Mouse (Mus musculus): ENCODE data around the gene Pnldc1. TPM values are rescaled to one million over a fixed set of nuclear protein-coding genes. Genes with fewer than 3 reads are reported as not detected.
"Not testable (repeated sequence)": the region's sequence is repeated elsewhere in the genome, so short reads cannot be mapped to it uniquely, and the experiment has no call there.

The Pnldc1 gene
- 0.51 and 0.75 TPM in 2 replicates for polyA plus RNA-seq (2015; fragmentation: Nextera tagmentation; extraction: Ambion mirVana)

DNA sequence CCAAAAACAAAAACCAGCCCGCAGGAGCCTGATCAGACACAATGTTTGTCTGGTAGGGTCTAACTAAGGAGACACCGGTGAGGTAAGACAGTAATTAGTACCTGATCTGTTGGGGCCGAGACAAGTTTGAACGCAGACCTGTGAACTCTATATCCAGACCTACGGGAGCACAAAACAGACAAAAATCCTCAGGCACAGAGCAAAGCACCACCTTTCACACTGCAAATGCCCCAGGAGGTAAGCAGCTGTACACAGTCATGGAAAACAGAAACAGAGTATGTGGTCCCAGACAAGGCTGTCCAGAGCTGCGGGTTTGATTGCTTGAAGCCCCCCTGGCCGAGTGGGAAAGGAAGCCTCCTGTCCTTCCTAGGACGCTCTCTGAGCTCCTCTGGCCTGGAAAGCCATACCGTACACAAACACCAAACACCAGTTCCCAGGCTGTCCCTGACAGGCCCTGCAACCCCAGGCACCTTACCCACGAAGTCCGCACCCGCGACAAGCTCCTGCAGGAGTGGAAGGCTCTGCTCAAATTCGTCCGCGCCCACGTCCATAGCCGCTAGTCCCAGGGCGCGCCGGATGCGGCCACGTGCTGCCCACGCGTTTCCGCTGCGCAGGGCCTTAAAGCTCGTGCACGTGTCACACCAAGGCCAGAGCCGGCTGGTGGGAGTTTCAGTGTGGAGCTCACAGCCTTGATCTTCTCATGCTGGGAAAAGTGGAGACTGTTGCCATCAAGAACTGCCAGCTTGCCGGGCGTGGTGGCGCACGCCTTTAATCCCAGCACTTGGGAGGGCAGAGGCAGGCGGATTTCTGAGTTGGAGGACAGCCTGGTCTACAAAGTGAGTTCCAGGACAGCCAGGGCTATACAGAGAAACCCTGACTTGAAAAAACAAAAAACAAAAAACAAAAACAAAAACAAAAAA, at the start of gene Pnldc1:
Gene Pnldc1 (minus strand): TSS at position 870 of the 920 bp plus-strand sequence.
- no peak for ATAC-seq

DNA sequence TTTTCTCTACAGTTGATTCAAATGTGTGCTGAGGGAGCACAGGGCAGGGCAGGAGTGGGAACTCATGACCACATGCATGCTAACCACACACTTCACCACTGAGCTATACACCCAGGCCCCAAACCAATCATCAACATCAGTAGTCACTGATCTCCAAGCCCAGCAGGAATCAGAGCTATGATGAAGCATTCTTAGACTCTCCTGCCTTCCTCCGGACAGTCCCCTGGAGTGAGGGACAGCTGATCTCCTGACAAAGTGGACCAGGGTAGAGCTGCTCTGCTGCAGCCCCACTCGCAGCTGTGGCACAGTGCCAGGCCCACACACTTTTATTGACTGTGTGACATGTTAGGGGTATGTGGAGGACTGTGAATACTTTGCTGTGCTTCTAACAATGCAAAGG, 49.3 kb upstream of the Pnldc1 start:
- not testable (repeated sequence) for DNase-seq (ENCODE audit: low spot score); H3K9ac ChIP-seq (replicated peaks; ENCODE audit: low read depth)

More for the DNA sequence above, at the start of gene Pnldc1:
- Histone ChIP-seq H3K4me2 (replicated peaks; ENCODE audit: low read depth, low read length) (no peak within 1 kb of the TSS), H3K27me3 (replicated peaks; ENCODE audit: insufficient read depth, low read length) (no peaks in the 10 kb centered on the region), H3K27ac (ENCODE audit: low read length) (no peak within 1 kb of the TSS), H3K9me3 (ENCODE audit: low read length) (no peaks in the 10 kb centered on the region), H3K4me1 (ENCODE audit: insufficient read depth, low read depth, low read length) (no peaks in the 10 kb centered on the region; the same call in 1 of the 2 replicates), H3K36me3 (ENCODE audit: insufficient read depth, low read length) (peaks cover 17% of the 10 kb centered on the region), H3K9ac (replicated peaks; ENCODE audit: low read depth) (no peak within 1 kb of the TSS), H3K4me3 (ENCODE audit: low read depth, low read length) (no peak within 1 kb of the TSS)
- 82% methylated on average over 35 of the region's 35 CpGs for WGBS
- TF ChIP-seq EP300 (IDR thresholded peaks at IDR 0.05): no peak
- TF ChIP-seq CTCF (IDR thresholded peaks at IDR 0.05): no peak
- DNase-seq (ENCODE audit: low spot score): no peak

DNA sequence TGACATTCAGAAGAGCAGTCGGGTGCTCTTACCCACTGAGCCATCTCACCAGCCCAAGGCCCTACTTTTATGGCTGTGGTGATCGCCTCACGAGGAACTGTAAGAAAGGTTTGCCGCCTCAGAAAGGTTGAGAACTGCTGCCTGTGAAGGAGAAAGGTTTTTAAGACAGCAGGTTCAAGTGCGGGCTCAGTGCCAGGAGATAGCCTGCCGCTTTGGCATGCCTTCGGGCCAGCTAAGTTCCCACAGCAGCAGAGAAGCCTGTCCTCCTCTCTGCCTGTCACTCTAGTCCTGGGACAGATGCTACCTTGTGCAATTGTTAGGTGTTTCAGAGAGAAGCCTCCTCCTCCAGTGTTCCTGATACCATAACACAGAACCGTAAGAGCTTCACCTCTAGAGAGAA, 46.6 kb upstream of the Pnldc1 start:
- TF ChIP-seq CTCF (IDR thresholded peaks at IDR 0.05) (no peak), EP300 (IDR thresholded peaks at IDR 0.05) (no peak)
- no peak for ATAC-seq
- Histone ChIP-seq H3K4me1 (ENCODE audit: insufficient read depth, low read depth, low read length) (peaks cover 3% of the 10 kb centered on the region; the same call in 1 of the 2 replicates), H3K27ac (ENCODE audit: low read length) (no peak overlapping the region), H3K9me3 (ENCODE audit: low read length) (no peaks in the 10 kb centered on the region), H3K9ac (replicated peaks; ENCODE audit: low read depth) (no peak overlapping the region), H3K4me3 (ENCODE audit: low read depth, low read length) (no peak overlapping the region), H3K27me3 (replicated peaks; ENCODE audit: insufficient read depth, low read length) (no peaks in the 10 kb centered on the region), H3K36me3 (ENCODE audit: insufficient read depth, low read length) (no peaks in the 10 kb centered on the region), H3K4me2 (replicated peaks; ENCODE audit: low read depth, low read length) (no peak overlapping the region)
- no peak for DNase-seq (ENCODE audit: low spot score)
- WGBS: 87% methylated on average over 8 of the region's 8 CpGs

More for the DNA sequence above, 49.3 kb upstream of the Pnldc1 start:
- not testable (repeated sequence) for H3K4me2 ChIP-seq (replicated peaks; ENCODE audit: low read depth, low read length); H3K27ac ChIP-seq (ENCODE audit: low read length); H3K4me3 ChIP-seq (ENCODE audit: low read depth, low read length); H3K9me3 ChIP-seq (ENCODE audit: low read length); H3K27me3 ChIP-seq (replicated peaks; ENCODE audit: insufficient read depth, low read length); H3K4me1 ChIP-seq (ENCODE audit: insufficient read depth, low read depth, low read length); ATAC-seq; H3K36me3 ChIP-seq (ENCODE audit: insufficient read depth, low read length)
- WGBS: 31% methylated on average over 1 of the region's 2 CpGs

DNA sequence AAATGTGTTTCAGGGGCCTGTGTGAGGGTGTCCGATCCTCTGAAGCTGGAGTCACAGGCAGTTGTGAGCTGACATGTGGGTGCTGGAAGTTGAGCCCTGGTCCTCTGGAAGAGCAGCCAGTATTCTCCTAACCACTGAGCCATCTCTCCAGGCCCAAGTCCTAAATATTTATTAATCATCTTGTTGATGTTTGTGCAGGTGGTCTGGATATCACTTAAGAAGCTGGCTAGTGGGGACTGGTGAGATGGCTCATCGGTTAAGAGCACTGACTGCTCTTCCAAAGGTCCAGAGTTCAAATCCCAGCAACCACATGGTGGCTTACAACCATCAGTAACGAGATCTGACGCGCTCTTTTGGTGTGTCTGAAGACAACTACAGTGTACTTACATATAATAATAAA, 39.6 kb upstream of the Pnldc1 start:
- no peak overlapping the region for H3K4me3 ChIP-seq (ENCODE audit: low read depth, low read length)
- 86% methylated on average over 5 of the region's 5 CpGs for whole genome bisulfite sequencing
- H3K27ac ChIP-seq (ENCODE audit: low read length): no peak overlapping the region
- TF ChIP-seq CTCF (IDR thresholded peaks at IDR 0.05): no peak
- no peak for TF ChIP-seq EP300 (IDR thresholded peaks at IDR 0.05)
- ATAC-seq: no peak
- no peak for DNase-seq (ENCODE audit: low spot score)
- H3K36me3 ChIP-seq (ENCODE audit: insufficient read depth, low read length): 0 out of 2 replicates have a peak, but pooled peaks cover under 1% of the 10 kb centered on the region
- no peak overlapping the region for H3K4me2 ChIP-seq (replicated peaks; ENCODE audit: low read depth, low read length)
- H3K9me3 ChIP-seq (ENCODE audit: low read length): no peaks in the 10 kb centered on the region
- no peaks in the 10 kb centered on the region for H3K27me3 ChIP-seq (replicated peaks; ENCODE audit: insufficient read depth, low read length)
- no peak overlapping the region for H3K9ac ChIP-seq (replicated peaks; ENCODE audit: low read depth)
- no peaks in the 10 kb centered on the region for H3K4me1 ChIP-seq (ENCODE audit: insufficient read depth, low read depth, low read length)

- no peaks in the 10 kb centered on the region for H3K4me1 ChIP-seq (ENCODE audit: insufficient read depth, low read depth, low read length)
- H3K4me2 ChIP-seq (replicated peaks; ENCODE audit: low read depth, low read length): no peak overlapping the region
- TF ChIP-seq CTCF (IDR thresholded peaks at IDR 0.05) (no peak), EP300 (IDR thresholded peaks at IDR 0.05) (no peak)
- no peak overlapping the region for H3K9ac ChIP-seq (replicated peaks; ENCODE audit: low read depth)
- no peaks in the 10 kb centered on the region for H3K27me3 ChIP-seq (replicated peaks; ENCODE audit: insufficient read depth, low read length)
- H3K4me3 ChIP-seq (ENCODE audit: low read depth, low read length): no peak overlapping the region
- 86% methylated on average over 6 of the region's 6 CpGs for WGBS
- H3K27ac ChIP-seq (ENCODE audit: low read length): no peak overlapping the region
- no peaks in the 10 kb centered on the region for H3K9me3 ChIP-seq (ENCODE audit: low read length)
- DNase-seq (ENCODE audit: low spot score) (no peak), ATAC-seq (no peak)
- H3K36me3 ChIP-seq (ENCODE audit: insufficient read depth, low read length): 0 out of 2 replicates have a peak, but pooled peaks cover 6% of the 10 kb centered on the region
Observed at GRCm38 (mm10) chr17:12942459-12943162, 32.6 kb upstream of the Pnldc1 start.

- DNase-seq (ENCODE audit: low spot score) (no peak), ATAC-seq (no peak)
- Histone ChIP-seq H3K27me3 (replicated peaks; ENCODE audit: insufficient read depth, low read length) (no peaks in the 10 kb centered on the region), H3K4me3 (ENCODE audit: low read depth, low read length) (no peak overlapping the region), H3K9ac (replicated peaks; ENCODE audit: low read depth) (no peak overlapping the region), H3K4me2 (replicated peaks; ENCODE audit: low read depth, low read length) (no peak overlapping the region), H3K4me1 (ENCODE audit: insufficient read depth, low read depth, low read length) (no peaks in the 10 kb centered on the region), H3K27ac (ENCODE audit: low read length) (no peak overlapping the region), H3K9me3 (ENCODE audit: low read length) (no peaks in the 10 kb centered on the region), H3K36me3 (ENCODE audit: insufficient read depth, low read length) (0 out of 2 replicates have a peak, but pooled peaks cover 6% of the 10 kb centered on the region)
- 76% methylated on average over 8 of the region's 8 CpGs for WGBS
- TF ChIP-seq CTCF (IDR thresholded peaks at IDR 0.05) (no peak), EP300 (IDR thresholded peaks at IDR 0.05) (no peak)
Observed at GRCm38 (mm10) chr17:12941543-12942260, 31.7 kb upstream of the Pnldc1 start.
